Mouse (Mus musculus) intestine, embryonic 15.5 days (tissue): ENCODE results near the gene 1110065P20Rik. TPM values are rescaled to one million over a fixed set of nuclear protein-coding genes. Genes with fewer than 3 reads are reported as not detected.

Experiments used
- ATAC-seq: fragments of 200-750 bp; cut with Nextera tagmentation; 2 replicates; pipeline ENCODE4 v1.8.0; 2017; ENCODE audit warnings: moderate TSS enrichment, moderate library complexity
- H3K27ac ChIP-seq: fragments of 300-500 bp; sonication (generic); 2 replicates; pipeline ENCODE4 v1.5.1; 2015; ENCODE audit warnings: mild to moderate bottlenecking, inconsistent platforms
- H3K27me3 ChIP-seq: fragments of 300-500 bp; sonication (generic); replicated peaks from 2 replicates; pipeline ENCODE4 v1.6.1; 2015; ENCODE audit warnings: inconsistent platforms
- H3K36me3 ChIP-seq: fragments of 300-500 bp; sonication (generic); 2 replicates; pipeline ENCODE4 v1.6.1; 2015; ENCODE audit warnings: inconsistent platforms
- H3K4me1 ChIP-seq: fragments of 300-500 bp; sonication (generic); replicated peaks from 2 replicates; pipeline ENCODE4 v1.6.1; 2015; ENCODE audit warnings: inconsistent platforms
- H3K4me2 ChIP-seq: fragments of 300-500 bp; sonication (generic); replicated peaks from 2 replicates; pipeline ENCODE4 v1.6.1; 2015; ENCODE audit warnings: mild to moderate bottlenecking, inconsistent platforms
- H3K4me3 ChIP-seq: fragments of 300-500 bp; sonication (generic); replicated peaks from 2 replicates; pipeline ENCODE4 v1.5.1; 2015; ENCODE audit warnings: inconsistent platforms
- H3K9ac ChIP-seq: fragments of 300-500 bp; sonication (generic); 2 replicates; pipeline ENCODE4 v1.6.1; 2015; ENCODE audit warnings: inconsistent platforms
- H3K9me3 ChIP-seq: fragments of 300-500 bp; sonication (generic); 2 replicates; pipeline ENCODE4 v1.6.1; 2016; ENCODE audit warnings: inconsistent platforms
- WGBS: fragments of 180-500 bp; shearing (Covaris S2); methylation state at CpG from one replicate; pipeline ENCODE4 v1.1.7; 2015; 5-methylcytosine and 5-hydroxymethylcytosine counted together
- polyA plus RNA-seq: library from polyadenylated mRNA; unstranded; fragments of >200 nt; fragmentation: Nextera tagmentation; extraction: Ambion mirVana; gene quantifications from 2 replicates; pipeline ENCODE4 v1.2.1, GENCODE M21; 2015

Gene 1110065P20Rik
- polyA plus RNA-seq, 1 experiment from 2014 or later, result 43.3 TPM

GRCm38 (mm10) chr4:124861283-124862188 is 10.5 kb upstream of the 1110065P20Rik start, which contains the start of gene Maneal:
Maneal (minus strand) TSS chr4:124862171.
- Histone ChIP-seq H3K4me1 (peaks cover 13% of the 10 kb centered on the region), H3K4me3 (peak within 1 kb of the TSS; percentile 43), H3K9me3 (no peaks in the 10 kb centered on the region), H3K27me3 (peaks cover 28% of the 10 kb centered on the region), H3K4me2 (peak within 1 kb of the TSS; percentile 75), H3K27ac (no peak within 1 kb of the TSS), H3K9ac (0 out of 2 replicates have a peak within 1 kb of the TSS, but pooled peaks have one; percentile 17), H3K36me3 (no peaks in the 10 kb centered on the region)
- peak; percentile 15; the same call in 1 of the 2 replicates for ATAC-seq
- WGBS, result 4% methylated on average over 65 of the region's 77 CpGs

- Histone ChIP-seq H3K36me3 (peaks cover 6% of the 10 kb centered on the region; the same call in 1 of the 2 replicates), H3K9ac (no peak overlapping the region), H3K4me3 (no peak overlapping the region), H3K27me3 (peaks cover 28% of the 10 kb centered on the region), H3K4me2 (no peak overlapping the region), H3K27ac (no peak overlapping the region), H3K9me3 (no peaks in the 10 kb centered on the region), H3K4me1 (peaks cover 13% of the 10 kb centered on the region)
- peak; percentile 63; the same call in 1 of the 2 replicates for ATAC-seq
- WGBS, result 7% methylated on average over 7 of the region's 7 CpGs
These were observed 9.4 kb upstream of the 1110065P20Rik start for GRCm38 (mm10) chr4:124860446-124860845.

GRCm38 (mm10) chr4:124858370-124858769 is 7.4 kb upstream of the 1110065P20Rik start:
- WGBS, result 70% methylated on average over 5 of the region's 5 CpGs

GRCm38 (mm10) chr4:124856294-124856693 is 5.3 kb upstream of the 1110065P20Rik start:
- WGBS, result 91% methylated on average over 8 of the region's 8 CpGs

More at GRCm38 (mm10) chr4:124858370-124858769, 7.4 kb upstream of the 1110065P20Rik start:
- Histone ChIP-seq H3K36me3 (peaks cover 9% of the 10 kb centered on the region; the same call in 1 of the 2 replicates), H3K9ac (no peak overlapping the region), H3K4me2 (no peak overlapping the region), H3K4me1 (peaks cover 13% of the 10 kb centered on the region), H3K27ac (no peak overlapping the region), H3K9me3 (no peaks in the 10 kb centered on the region), H3K27me3 (peaks cover 25% of the 10 kb centered on the region), H3K4me3 (no peak overlapping the region)
- ATAC-seq, result no peak

GRCm38 (mm10) chr4:124850261-124850913 is 609 bp downstream of the 1110065P20Rik start, which contains the start of gene Yrdc:
Yrdc (plus strand) TSS chr4:124850679.
- Histone ChIP-seq H3K4me3 (peak within 1 kb of the TSS; percentile 96), H3K4me1 (peaks cover 18% of the 10 kb centered on the region), H3K9ac (peak within 1 kb of the TSS; percentile 87), H3K27me3 (no peaks in the 10 kb centered on the region), H3K9me3 (no peaks in the 10 kb centered on the region), H3K27ac (peak within 1 kb of the TSS; percentile 92), H3K36me3 (peaks cover 7% of the 10 kb centered on the region; the same call in 1 of the 2 replicates), H3K4me2 (peak within 1 kb of the TSS; percentile 85)
- WGBS, result 1% methylated on average over 78 of the region's 90 CpGs
- ATAC-seq, result peak; percentile 97

More at GRCm38 (mm10) chr4:124856294-124856693, 5.3 kb upstream of the 1110065P20Rik start:
- no peaks in the 10 kb centered on the region for H3K9me3 ChIP-seq
- no peak for ATAC-seq
- H3K4me2 ChIP-seq, result no peak overlapping the region
- H3K27me3 ChIP-seq, result peaks cover 8% of the 10 kb centered on the region
- no peak overlapping the region for H3K9ac ChIP-seq
- peaks cover 14% of the 10 kb centered on the region for H3K4me1 ChIP-seq
- H3K4me3 ChIP-seq, result no peak overlapping the region
- H3K36me3 ChIP-seq, result peaks cover 9% of the 10 kb centered on the region; the same call in 1 of the 2 replicates
- no peak overlapping the region for H3K27ac ChIP-seq

GRCm38 (mm10) chr4:124849631-124850260 is 1.2 kb downstream of the 1110065P20Rik start:
- 3% methylated on average over 24 of the region's 24 CpGs for WGBS
- peaks cover 18% of the 10 kb centered on the region for H3K4me1 ChIP-seq
- peak overlapping the region; percentile 87 for H3K9ac ChIP-seq
- peak; percentile 2 for ATAC-seq
- no peaks in the 10 kb centered on the region for H3K27me3 ChIP-seq
- peaks cover 9% of the 10 kb centered on the region; the same call in 1 of the 2 replicates for H3K36me3 ChIP-seq
- no peaks in the 10 kb centered on the region for H3K9me3 ChIP-seq
- H3K4me2 ChIP-seq, result peak overlapping the region; percentile 79
- H3K4me3 ChIP-seq, result peak overlapping the region; percentile 96
- peak overlapping the region; percentile 92 for H3K27ac ChIP-seq

GRCm38 (mm10) chr4:124847573-124847972 is 3.4 kb downstream of the 1110065P20Rik start:
- Histone ChIP-seq H3K9ac (no peak overlapping the region), H3K4me1 (peaks cover 18% of the 10 kb centered on the region), H3K27ac (no peak overlapping the region), H3K36me3 (0 out of 2 replicates have a peak, but pooled peaks cover 9% of the 10 kb centered on the region), H3K4me3 (no peak overlapping the region), H3K4me2 (no peak overlapping the region), H3K9me3 (no peaks in the 10 kb centered on the region), H3K27me3 (no peaks in the 10 kb centered on the region)
- no peak for ATAC-seq
- 13% methylated on average over 8 of the region's 8 CpGs for WGBS

- H3K9me3 ChIP-seq, result no peaks in the 10 kb centered on the region
- no peaks in the 10 kb centered on the region for H3K4me1 ChIP-seq
- H3K27ac ChIP-seq, result no peak overlapping the region
- WGBS, result 52% methylated on average over 11 of the region's 11 CpGs
- H3K36me3 ChIP-seq, result peaks cover 22% of the 10 kb centered on the region; the same call in 1 of the 2 replicates
- no peak overlapping the region for H3K4me3 ChIP-seq
- no peak overlapping the region for H3K4me2 ChIP-seq
- H3K9ac ChIP-seq, result no peak overlapping the region
- ATAC-seq, result peak; percentile 65; the same call in 1 of the 2 replicates
- H3K27me3 ChIP-seq, result no peaks in the 10 kb centered on the region
These were observed 7.5 kb downstream of the 1110065P20Rik start for GRCm38 (mm10) chr4:124843493-124843892.

- H3K4me2 ChIP-seq, result no peak overlapping the region
- no peak overlapping the region for H3K9ac ChIP-seq
- no peaks in the 10 kb centered on the region for H3K4me1 ChIP-seq
- no peak for ATAC-seq
- no peaks in the 10 kb centered on the region for H3K9me3 ChIP-seq
- no peak overlapping the region for H3K27ac ChIP-seq
- no peak overlapping the region for H3K4me3 ChIP-seq
- no peaks in the 10 kb centered on the region for H3K27me3 ChIP-seq
- H3K36me3 ChIP-seq, result peaks cover 24% of the 10 kb centered on the region; the same call in 1 of the 2 replicates
- 95% methylated on average over 1 of the region's 1 CpGs for WGBS
These were observed 10.0 kb downstream of the 1110065P20Rik start for GRCm38 (mm10) chr4:124840998-124841397.

- Histone ChIP-seq H3K27me3 (no peaks in the 10 kb centered on the region), H3K36me3 (peaks cover 19% of the 10 kb centered on the region; the same call in 1 of the 2 replicates), H3K4me3 (no peak overlapping the region), H3K4me1 (no peaks in the 10 kb centered on the region), H3K9me3 (no peaks in the 10 kb centered on the region), H3K4me2 (no peak overlapping the region), H3K9ac (no peak overlapping the region), H3K27ac (no peak overlapping the region)
- 88% methylated on average over 14 of the region's 14 CpGs for WGBS
- ATAC-seq, result no peak
These were observed 12.8 kb downstream of the 1110065P20Rik start for GRCm38 (mm10) chr4:124838035-124838700.

- Histone ChIP-seq H3K9ac (no peak overlapping the region), H3K4me2 (no peak overlapping the region), H3K27me3 (no peaks in the 10 kb centered on the region), H3K9me3 (no peaks in the 10 kb centered on the region), H3K4me1 (no peaks in the 10 kb centered on the region), H3K36me3 (peaks cover 9% of the 10 kb centered on the region; the same call in 1 of the 2 replicates), H3K27ac (no peak overlapping the region), H3K4me3 (no peak overlapping the region)
- no peak for ATAC-seq
- 94% methylated on average over 10 of the region's 10 CpGs for WGBS
These were observed 18.2 kb downstream of the 1110065P20Rik start for GRCm38 (mm10) chr4:124832796-124833195.
